Mouse (Mus musculus): ENCODE results near the gene Negr1. TPM values are rescaled to one million over a fixed set of nuclear protein-coding genes. Genes with fewer than 3 reads are reported as not detected.

Negr1 gene
- total and polyA plus RNA-seq, 3 experiments: not detected

- no peak overlapping the region for H3K4me2 ChIP-seq (ENCODE audit: insufficient read depth, low read depth, poor library complexity, severe bottlenecking)
- no peaks in the 10 kb centered on the region for H3K79me2 ChIP-seq (replicated peaks; ENCODE audit: control insufficient read depth, extremely low read depth, insufficient read depth, poor library complexity, severe bottlenecking)
- H3K27me3 ChIP-seq (replicated peaks): peaks cover 19% of the 10 kb centered on the region
- no peak overlapping the region for H3K4me3 ChIP-seq (replicated peaks in 1 of 3; ENCODE audit: low read depth in 2 of 3, low read length in 2 of 3, poor library complexity in 1 of 3)
- no peaks in the 10 kb centered on the region for H3K4me1 ChIP-seq (ENCODE audit: control insufficient read depth in 1 of 2, insufficient read depth in 2 of 2)
- H3K9ac ChIP-seq (ENCODE audit: insufficient read depth, low read depth): no peak overlapping the region
- dilution Hi-C loops (cut with MboI; ENCODE audit: extremely low pct_ligation_motif_present, extremely low pct_unique_long_range_greater_than_20kb, low sequenced_read_pairs) (no loop called here), in situ Hi-C loops (cut with MboI; ENCODE audit: low pct_ligation_motif_present, low pct_unique_long_range_greater_than_20kb, low sequenced_read_pairs) (no loop called here)
- H3K27ac ChIP-seq (ENCODE audit: insufficient read depth, low read depth): no peak overlapping the region
- TF ChIP-seq BHLHE40 (IDR thresholded peaks at IDR 0.05; ENCODE audit: low read depth, low read length): no peak
- TF ChIP-seq E2F4 (IDR thresholded peaks at IDR 0.05; ENCODE audit: insufficient replicate concordance, low read depth, low read length): no peak
- no peak for TF ChIP-seq MEF2A (IDR thresholded peaks at IDR 0.05; ENCODE audit: borderline replicate concordance, low read depth, low read length)
- TF ChIP-seq MAFK (IDR thresholded peaks at IDR 0.05; ENCODE audit: insufficient replicate concordance, low read length): no peak
- no peak for TF ChIP-seq MAZ (IDR thresholded peaks at IDR 0.05; ENCODE audit: low read depth, low read length)
- no peak for TF ChIP-seq CTCF (conservative IDR thresholded peaks at IDR 0.05 in 1 of 2, IDR thresholded peaks at IDR 0.05 in 1 of 2; ENCODE audit: low read depth in 2 of 2, low read length in 2 of 2)
- no peak for TF ChIP-seq ZNF384 (IDR thresholded peaks at IDR 0.05; ENCODE audit: low read depth, low read length)
- no peak for TF ChIP-seq MYC (IDR thresholded peaks at IDR 0.05; ENCODE audit: low read depth, low read length)
- TF ChIP-seq JUN (IDR thresholded peaks at IDR 0.05; ENCODE audit: insufficient read depth, low read depth, low read length): no peak
- no peak for TF ChIP-seq EP300 (IDR thresholded peaks at IDR 0.05; ENCODE audit: low read length)
- TF ChIP-seq GABPA (IDR thresholded peaks at IDR 0.05; ENCODE audit: insufficient replicate concordance, low read depth, low read length): no peak
- TF ChIP-seq JUND (conservative IDR thresholded peaks at IDR 0.05; ENCODE audit: low read depth, low read length): no peak
- no peak for TF ChIP-seq RAD21 (IDR thresholded peaks at IDR 0.05; ENCODE audit: low read depth, low read length)
- no peak for TF ChIP-seq RCOR1 (conservative IDR thresholded peaks at IDR 0.05; ENCODE audit: low read depth, low read length)
- DNase-seq (ENCODE audit: extremely low read depth): no peak
- no peaks in the 10 kb centered on the region for H3K9me3 ChIP-seq (replicated peaks; ENCODE audit: low read length)
- no peaks in the 10 kb centered on the region for H3K36me3 ChIP-seq (replicated peaks in 1 of 2; ENCODE audit: control insufficient read depth in 1 of 2, insufficient read depth in 1 of 2, low read length in 1 of 2)
These were observed 787.9 kb downstream of the Negr1 start for GRCm38 (mm10) chr3:157349480-157349879.

GRCm38 (mm10) chr3:157358905-157359304, 797.3 kb downstream of the Negr1 start:
- Histone ChIP-seq H3K79me2 (replicated peaks; ENCODE audit: control insufficient read depth, extremely low read depth, insufficient read depth, poor library complexity, severe bottlenecking) (no peaks in the 10 kb centered on the region), H3K36me3 (replicated peaks in 1 of 2; ENCODE audit: control insufficient read depth in 1 of 2, insufficient read depth in 1 of 2, low read length in 1 of 2) (no peaks in the 10 kb centered on the region), H3K4me2 (ENCODE audit: insufficient read depth, low read depth, poor library complexity, severe bottlenecking) (no peak overlapping the region), H3K4me1 (ENCODE audit: control insufficient read depth in 1 of 2, insufficient read depth in 2 of 2) (no peaks in the 10 kb centered on the region), H3K9ac (ENCODE audit: insufficient read depth, low read depth) (no peak overlapping the region), H3K27me3 (replicated peaks) (peaks cover 16% of the 10 kb centered on the region), H3K4me3 (replicated peaks in 1 of 3; ENCODE audit: low read depth in 2 of 3, low read length in 2 of 3, poor library complexity in 1 of 3) (no peak overlapping the region), H3K9me3 (replicated peaks; ENCODE audit: low read length) (no peaks in the 10 kb centered on the region), H3K27ac (ENCODE audit: insufficient read depth, low read depth) (no peak overlapping the region)
- dilution Hi-C loops (cut with MboI; ENCODE audit: extremely low pct_ligation_motif_present, extremely low pct_unique_long_range_greater_than_20kb, low sequenced_read_pairs) (no loop called here), in situ Hi-C loops (cut with MboI; ENCODE audit: low pct_ligation_motif_present, low pct_unique_long_range_greater_than_20kb, low sequenced_read_pairs) (no loop called here)
- DNase-seq (ENCODE audit: extremely low read depth): peak; percentile 27
- TF ChIP-seq CHD2 (IDR thresholded peaks at IDR 0.05; ENCODE audit: low read length): no peak
- no peak for TF ChIP-seq CHD1 (IDR thresholded peaks at IDR 0.05; ENCODE audit: low read depth, low read length)
- peak; percentile 35 for TF ChIP-seq SMC3 (IDR thresholded peaks at IDR 0.05; ENCODE audit: low read depth, low read length)
- no peak for TF ChIP-seq POLR2A (IDR thresholded peaks at IDR 0.05; ENCODE audit: low read depth, low read length)
- TF ChIP-seq USF1 (IDR thresholded peaks at IDR 0.05; ENCODE audit: low read depth, low read length): no peak
- TF ChIP-seq RAD21 (IDR thresholded peaks at IDR 0.05; ENCODE audit: low read depth, low read length): peak; percentile 30
- peak; percentile 34 to 42; a peak in 2 of 4 replicates for TF ChIP-seq CTCF (conservative IDR thresholded peaks at IDR 0.05 in 1 of 2, IDR thresholded peaks at IDR 0.05 in 1 of 2; ENCODE audit: low read depth in 2 of 2, low read length in 2 of 2)
- no peak for TF ChIP-seq GABPA (IDR thresholded peaks at IDR 0.05; ENCODE audit: insufficient replicate concordance, low read depth, low read length)
